Mouse (Mus musculus) inflammation-experienced regulatory T-cells, adult 6 months (primary cell): ENCODE data around the gene Efnb2. TPM values are rescaled to one million over a fixed set of nuclear protein-coding genes. Genes with fewer than 3 reads are reported as not detected.

Source experiments
- ATAC-seq: one replicate; pipeline ENCODE4 v1.8.0; 2017
- polyA plus RNA-seq, 3 experiments: library from polyadenylated mRNA; unstranded; fragments of 100-300 nt; shearing (Covaris generic); gene quantifications; one replicate each; pipeline ENCODE4 v1.2.1; 2017

The Efnb2 gene
- polyA plus RNA-seq, 3 experiments from 2014 or later, result 0.18 to 0.27 TPM; not detected in 1

DNA sequence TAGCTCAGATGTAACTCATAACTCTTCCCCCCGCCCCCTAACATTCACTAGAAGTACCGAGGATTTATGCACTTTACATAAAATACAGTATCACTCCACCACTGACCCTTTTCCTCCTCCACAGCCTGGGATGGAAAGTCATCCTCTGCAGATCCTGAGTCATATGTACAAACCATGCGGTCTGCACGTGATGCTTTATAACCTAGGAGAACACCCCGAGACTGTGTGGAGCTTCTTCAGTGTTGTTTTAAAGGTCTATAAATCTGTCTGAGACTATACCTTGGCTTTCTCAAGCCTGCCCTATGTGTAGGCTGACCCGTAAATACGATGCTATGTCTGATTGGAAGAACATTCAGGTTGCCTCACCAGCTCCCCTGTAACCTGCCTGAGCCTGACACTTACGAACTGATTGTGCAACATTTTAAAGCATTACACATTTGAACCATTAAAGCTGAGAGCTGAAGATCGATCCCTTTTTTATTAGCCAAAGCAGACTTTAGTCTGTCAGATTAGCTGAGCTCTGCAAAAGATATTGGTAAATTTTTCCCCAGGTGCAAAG is 92.7 kb downstream of the Efnb2 start:
- no peak for ATAC-seq

Other genes with a start within 250 kb of the Efnb2 start
- gene Arglu1, start 29.3 kb upstream of the Efnb2 start, polyA plus RNA-seq, result 100 to 1,000 TPM; 126 to 220 (median 159) TPM